Mouse (Mus musculus) lung, postnatal 10 days (tissue): ENCODE measurements at regions not wholly inside any gene's neighbourhood (a gene's known extent, or its start where the extent isn't known, plus 50 kb on each side); places are given as distances from the start of the nearest gene placed in this dataset.

Source experiments
- DNase-seq: peaks from one replicate; pipeline ENCODE4 v3.0.0; 2021

GRCm38 (mm10) chr13:28692587-28692986, 260.9 kb downstream of the Sox4 start:
- no peak for DNase-seq

GRCm38 (mm10) chr13:28690511-28691160, 262.9 kb downstream of the Sox4 start:
- DNase-seq: no peak

- no peak for DNase-seq
Measured at GRCm38 (mm10) chr13:28687838-28688237, 265.7 kb downstream of the Sox4 start.

- no peak for DNase-seq
Measured at GRCm38 (mm10) chr13:28684311-28684710, 269.2 kb downstream of the Sox4 start.

GRCm38 (mm10) chr13:28680266-28680665, 273.2 kb downstream of the Sox4 start:
- no peak for DNase-seq

GRCm38 (mm10) chr13:28673622-28674021, 279.9 kb downstream of the Sox4 start:
- DNase-seq: no peak

GRCm38 (mm10) chr13:28671543-28671942, 282.0 kb downstream of the Sox4 start:
- DNase-seq: no peak

GRCm38 (mm10) chr13:28669832-28670585, 283.5 kb downstream of the Sox4 start:
- no peak for DNase-seq

- no peak for DNase-seq
Measured at GRCm38 (mm10) chr13:28666832-28667231, 286.7 kb downstream of the Sox4 start.

- DNase-seq: no peak
Measured at GRCm38 (mm10) chr13:28665150-28665549, 288.4 kb downstream of the Sox4 start.

GRCm38 (mm10) chr13:28664698-28665097, 288.8 kb downstream of the Sox4 start:
- DNase-seq: no peak

- peak; percentile 7 for DNase-seq
Measured at GRCm38 (mm10) chr13:28663950-28664681, 289.4 kb downstream of the Sox4 start.

GRCm38 (mm10) chr13:28663459-28663858, 290.1 kb downstream of the Sox4 start:
- peak; percentile 56 for DNase-seq

- DNase-seq: no peak
Measured at GRCm38 (mm10) chr13:28662316-28662752, 291.2 kb downstream of the Sox4 start.

- DNase-seq: no peak
Measured at GRCm38 (mm10) chr13:28660151-28660550, 293.4 kb downstream of the Sox4 start.

GRCm38 (mm10) chr13:28658652-28659051, 294.9 kb downstream of the Sox4 start:
- DNase-seq: no peak

GRCm38 (mm10) chr13:28654883-28655282, 298.6 kb downstream of the Sox4 start:
- DNase-seq: no peak

GRCm38 (mm10) chr13:28653362-28653761, 300.2 kb downstream of the Sox4 start:
- DNase-seq: no peak

- DNase-seq: peak; percentile 71
Measured at GRCm38 (mm10) chr13:28651810-28652209, 301.7 kb downstream of the Sox4 start.

- no peak for DNase-seq
Measured at GRCm38 (mm10) chr13:28645881-28646280, 307.6 kb downstream of the Sox4 start.

- no peak for DNase-seq
Measured at GRCm38 (mm10) chr13:28644846-28645574, 308.5 kb downstream of the Sox4 start.

GRCm38 (mm10) chr13:28640826-28641225, 312.7 kb downstream of the Sox4 start:
- no peak for DNase-seq
